Mouse (Mus musculus) cerebellum, adult 9-10 months (tissue): ENCODE measurements at regions not wholly inside any gene's neighbourhood (a gene's known extent, or its start where the extent isn't known, plus 50 kb on each side); places are given as distances from the start of the nearest gene placed in this dataset.

Source experiments
- DNase-seq: peaks from one replicate; pipeline ENCODE4 v3.0.0; 2022

- DNase-seq: no peak
Observed at GRCm38 (mm10) chr3:52498506-52499228, 230.5 kb downstream of the Foxo1 start.

GRCm38 (mm10) chr3:52496965-52497364, 228.8 kb downstream of the Foxo1 start:
- DNase-seq: no peak

GRCm38 (mm10) chr3:52495401-52495800, 227.3 kb downstream of the Foxo1 start:
- no peak for DNase-seq

- no peak for DNase-seq
Observed at GRCm38 (mm10) chr3:52494924-52495323, 226.8 kb downstream of the Foxo1 start.

GRCm38 (mm10) chr3:52479186-52479585, 211.1 kb downstream of the Foxo1 start:
- DNase-seq: no peak

- DNase-seq: no peak
Observed at GRCm38 (mm10) chr3:52469900-52470299, 201.8 kb downstream of the Foxo1 start.

- DNase-seq: no peak
Observed at GRCm38 (mm10) chr3:52469397-52469796, 201.3 kb downstream of the Foxo1 start.

GRCm38 (mm10) chr3:52468326-52468725, 200.2 kb downstream of the Foxo1 start:
- no peak for DNase-seq

GRCm38 (mm10) chr3:52467876-52468275, 199.7 kb downstream of the Foxo1 start:
- DNase-seq: no peak

GRCm38 (mm10) chr3:52466984-52467565, 198.9 kb downstream of the Foxo1 start:
- no peak for DNase-seq

- DNase-seq: peak; percentile 84
Observed at GRCm38 (mm10) chr3:52466571-52466970, 198.4 kb downstream of the Foxo1 start.

GRCm38 (mm10) chr3:52463911-52464310, 195.8 kb downstream of the Foxo1 start:
- DNase-seq: no peak

- DNase-seq: no peak
Observed at GRCm38 (mm10) chr3:52454955-52455354, 186.8 kb downstream of the Foxo1 start.

- no peak for DNase-seq
Observed at GRCm38 (mm10) chr3:52453041-52453440, 184.9 kb downstream of the Foxo1 start.

- DNase-seq: no peak
Observed at GRCm38 (mm10) chr3:52452345-52452744, 184.2 kb downstream of the Foxo1 start.

- DNase-seq: no peak
Observed at GRCm38 (mm10) chr3:52446991-52447390, 178.9 kb downstream of the Foxo1 start.

GRCm38 (mm10) chr3:52446500-52446899, 178.4 kb downstream of the Foxo1 start:
- no peak for DNase-seq

- no peak for DNase-seq
Observed at GRCm38 (mm10) chr3:52444420-52445119, 176.4 kb downstream of the Foxo1 start.

GRCm38 (mm10) chr3:52443856-52444255, 175.7 kb downstream of the Foxo1 start:
- DNase-seq: peak; percentile 74

GRCm38 (mm10) chr3:52429014-52429589, 161.0 kb downstream of the Foxo1 start:
- DNase-seq: no peak

- DNase-seq: no peak
Observed at GRCm38 (mm10) chr3:52422826-52423225, 154.7 kb downstream of the Foxo1 start.

- no peak for DNase-seq
Observed at GRCm38 (mm10) chr3:52416261-52416660, 148.1 kb downstream of the Foxo1 start.

- no peak for DNase-seq
Observed at GRCm38 (mm10) chr3:52415361-52415760, 147.2 kb downstream of the Foxo1 start.

- DNase-seq: peak; percentile 44
Observed at GRCm38 (mm10) chr3:52414017-52414416, 145.9 kb downstream of the Foxo1 start.
